Mouse (Mus musculus): ENCODE results near the gene Wfikkn1. TPM values are rescaled to one million over a fixed set of nuclear protein-coding genes. Genes with fewer than 3 reads are reported as not detected.

The Wfikkn1 gene
- polyA plus RNA-seq, 1 experiment, result 0.25 TPM

- no peaks in the 10 kb centered on the region for H3K27me3 ChIP-seq (ENCODE audit: control insufficient read depth, insufficient read depth, insufficient read length)
- peak overlapping the region; percentile 39 for H3K4me2 ChIP-seq (ENCODE audit: low read depth)
- no peak for TF ChIP-seq MAX (IDR thresholded peaks at IDR 0.05; ENCODE audit: low read depth)
- TF ChIP-seq POLR2A (IDR thresholded peaks at IDR 0.05; ENCODE audit: insufficient read length, low read depth), result no peak
- TF ChIP-seq USF1 (IDR thresholded peaks at IDR 0.05; ENCODE audit: low read depth), result no peak
- peaks cover 79% of the 10 kb centered on the region for H3K79me2 ChIP-seq (ENCODE audit: control insufficient read depth, insufficient read depth)
- H3K4me3 ChIP-seq, result no peak overlapping the region
- no peaks in the 10 kb centered on the region for H3K36me3 ChIP-seq (ENCODE audit: control insufficient read depth, insufficient read depth)
- H3ac ChIP-seq (ENCODE audit: control insufficient read depth, insufficient read length), result no peak overlapping the region
Observed at GRCm38 (mm10) chr17:25913877-25914275, 33.2 kb upstream of the Wfikkn1 start.

GRCm38 (mm10) chr17:25913186-25913876 lies 32.7 kb upstream of the Wfikkn1 start:
- no peaks in the 10 kb centered on the region for H3K27me3 ChIP-seq (ENCODE audit: control insufficient read depth, insufficient read depth, insufficient read length)
- H3K36me3 ChIP-seq (ENCODE audit: control insufficient read depth, insufficient read depth), result no peaks in the 10 kb centered on the region
- TF ChIP-seq MYOD1 (IDR thresholded peaks at IDR 0.05; ENCODE audit: control insufficient read depth in 1 of 3, insufficient read length in 2 of 3, low read depth in 2 of 3) (peak in 1 of 3 experiments; percentile 28), MYOG (IDR thresholded peaks at IDR 0.05; ENCODE audit: control insufficient read depth in 1 of 3, insufficient read depth in 1 of 3, insufficient read length in 2 of 3, low read depth in 2 of 3) (no peak)
- H3K79me2 ChIP-seq (ENCODE audit: control insufficient read depth, insufficient read depth), result peaks cover 74% of the 10 kb centered on the region
- peak overlapping the region; percentile 39 for H3K4me2 ChIP-seq (ENCODE audit: low read depth)
- H3ac ChIP-seq (ENCODE audit: control insufficient read depth, insufficient read length), result no peak overlapping the region
- no peak overlapping the region for H3K4me3 ChIP-seq

GRCm38 (mm10) chr17:25911816-25912215 lies 31.2 kb upstream of the Wfikkn1 start:
- Histone ChIP-seq H3K79me2 (ENCODE audit: control insufficient read depth, insufficient read depth) (peaks cover 62% of the 10 kb centered on the region), H3K4me2 (ENCODE audit: low read depth) (peak overlapping the region; percentile 10), H3K36me3 (ENCODE audit: control insufficient read depth, insufficient read depth) (no peaks in the 10 kb centered on the region), H3K4me3 (no peak overlapping the region), H3K27me3 (ENCODE audit: control insufficient read depth, insufficient read depth, insufficient read length) (no peaks in the 10 kb centered on the region), H3ac (ENCODE audit: control insufficient read depth, insufficient read length) (no peak overlapping the region)
- TF ChIP-seq REST (IDR thresholded peaks at IDR 0.05; ENCODE audit: insufficient read depth, insufficient read length) (no peak), CEBPB (IDR thresholded peaks at IDR 0.05; ENCODE audit: insufficient read depth, poor library complexity, severe bottlenecking) (no peak), SRF (IDR thresholded peaks at IDR 0.05; ENCODE audit: control insufficient read depth, insufficient read length, low read depth) (no peak), E2F4 (IDR thresholded peaks at IDR 0.05; ENCODE audit: insufficient read depth) (no peak), POLR2AphosphoS2 (IDR thresholded peaks at IDR 0.05; ENCODE audit: insufficient read length, low read depth) (no peak), POLR2A (IDR thresholded peaks at IDR 0.05; ENCODE audit: insufficient read length, low read depth) (no peak), USF1 (IDR thresholded peaks at IDR 0.05; ENCODE audit: low read depth) (no peak), TCF12 (IDR thresholded peaks at IDR 0.05; ENCODE audit: insufficient read depth, poor library complexity, severe bottlenecking) (no peak), MYOD1 (IDR thresholded peaks at IDR 0.05; ENCODE audit: control insufficient read depth in 1 of 3, insufficient read length in 2 of 3, low read depth in 2 of 3) (no peak), MAX (IDR thresholded peaks at IDR 0.05; ENCODE audit: low read depth) (no peak), TCF3 (IDR thresholded peaks at IDR 0.05; ENCODE audit: insufficient read length, low read depth) (no peak)

GRCm38 (mm10) chr17:25907640-25908039 lies 27.0 kb upstream of the Wfikkn1 start:
- H3K27me3 ChIP-seq (ENCODE audit: control insufficient read depth, insufficient read depth, insufficient read length), result no peaks in the 10 kb centered on the region
- no peak overlapping the region for H3ac ChIP-seq (ENCODE audit: control insufficient read depth, insufficient read length)
- peaks cover 35% of the 10 kb centered on the region for H3K79me2 ChIP-seq (ENCODE audit: control insufficient read depth, insufficient read depth)
- no peak for TF ChIP-seq MAX (IDR thresholded peaks at IDR 0.05; ENCODE audit: low read depth)
- TF ChIP-seq CEBPB (IDR thresholded peaks at IDR 0.05; ENCODE audit: insufficient read depth, poor library complexity, severe bottlenecking), result no peak
- TF ChIP-seq MYOD1 (IDR thresholded peaks at IDR 0.05; ENCODE audit: control insufficient read depth in 1 of 3, insufficient read length in 2 of 3, low read depth in 2 of 3), result no peak
- TF ChIP-seq E2F4 (IDR thresholded peaks at IDR 0.05; ENCODE audit: insufficient read depth), result no peak
- TF ChIP-seq MYOG (IDR thresholded peaks at IDR 0.05; ENCODE audit: control insufficient read depth in 1 of 3, insufficient read depth in 1 of 3, insufficient read length in 2 of 3, low read depth in 2 of 3), result no peak
- no peak for TF ChIP-seq SRF (IDR thresholded peaks at IDR 0.05; ENCODE audit: control insufficient read depth, insufficient read length, low read depth)
- TF ChIP-seq TCF3 (IDR thresholded peaks at IDR 0.05; ENCODE audit: insufficient read length, low read depth), result no peak
- TF ChIP-seq TCF12 (IDR thresholded peaks at IDR 0.05; ENCODE audit: insufficient read depth, poor library complexity, severe bottlenecking), result no peak
- TF ChIP-seq POLR2A (IDR thresholded peaks at IDR 0.05; ENCODE audit: insufficient read length, low read depth), result no peak
- no peak for TF ChIP-seq POLR2AphosphoS2 (IDR thresholded peaks at IDR 0.05; ENCODE audit: insufficient read length, low read depth)
- no peak for TF ChIP-seq USF1 (IDR thresholded peaks at IDR 0.05; ENCODE audit: low read depth)
- no peak for TF ChIP-seq REST (IDR thresholded peaks at IDR 0.05; ENCODE audit: insufficient read depth, insufficient read length)
- no peak overlapping the region for H3K4me3 ChIP-seq
- H3K4me2 ChIP-seq (ENCODE audit: low read depth), result no peak overlapping the region
- no peaks in the 10 kb centered on the region for H3K36me3 ChIP-seq (ENCODE audit: control insufficient read depth, insufficient read depth)

GRCm38 (mm10) chr17:25903061-25903460 lies 22.4 kb upstream of the Wfikkn1 start:
- H3K4me3 ChIP-seq, result no peak overlapping the region
- no peak for TF ChIP-seq MYOD1 (IDR thresholded peaks at IDR 0.05; ENCODE audit: control insufficient read depth in 1 of 3, insufficient read length in 2 of 3, low read depth in 2 of 3)
- no peak for TF ChIP-seq MYOG (IDR thresholded peaks at IDR 0.05; ENCODE audit: control insufficient read depth in 1 of 3, insufficient read depth in 1 of 3, insufficient read length in 2 of 3, low read depth in 2 of 3)
- TF ChIP-seq POLR2A (IDR thresholded peaks at IDR 0.05; ENCODE audit: insufficient read length, low read depth), result no peak
- no peak for TF ChIP-seq TCF3 (IDR thresholded peaks at IDR 0.05; ENCODE audit: insufficient read length, low read depth)
- no peak for TF ChIP-seq SRF (IDR thresholded peaks at IDR 0.05; ENCODE audit: control insufficient read depth, insufficient read length, low read depth)
- no peak for TF ChIP-seq REST (IDR thresholded peaks at IDR 0.05; ENCODE audit: insufficient read depth, insufficient read length)
- TF ChIP-seq E2F4 (IDR thresholded peaks at IDR 0.05; ENCODE audit: insufficient read depth), result no peak
- no peak for TF ChIP-seq CEBPB (IDR thresholded peaks at IDR 0.05; ENCODE audit: insufficient read depth, poor library complexity, severe bottlenecking)
- no peak for TF ChIP-seq POLR2AphosphoS2 (IDR thresholded peaks at IDR 0.05; ENCODE audit: insufficient read length, low read depth)
- TF ChIP-seq MAX (IDR thresholded peaks at IDR 0.05; ENCODE audit: low read depth), result no peak
- no peak overlapping the region for H3K4me2 ChIP-seq (ENCODE audit: low read depth)
- peaks cover 18% of the 10 kb centered on the region for H3K79me2 ChIP-seq (ENCODE audit: control insufficient read depth, insufficient read depth)
- H3ac ChIP-seq (ENCODE audit: control insufficient read depth, insufficient read length), result no peak overlapping the region
- no peaks in the 10 kb centered on the region for H3K27me3 ChIP-seq (ENCODE audit: control insufficient read depth, insufficient read depth, insufficient read length)
- H3K36me3 ChIP-seq (ENCODE audit: control insufficient read depth, insufficient read depth), result peaks cover 7% of the 10 kb centered on the region

Measured in myocyte (in vitro differentiated cells).